Mouse (Mus musculus) intestine, embryonic 16.5 days (tissue): Measurements from ENCODE around the gene Tspyl2. TPM values are rescaled to one million over a fixed set of nuclear protein-coding genes. Genes with fewer than 3 reads are reported as not detected.
"Not testable (repeated sequence)": the region's sequence is repeated elsewhere in the genome, so short reads cannot be mapped to it uniquely, and the experiment has no call there.

Experiments used
- ATAC-seq: fragments of 200-750 bp; cut with Nextera tagmentation; 2 replicates; pipeline ENCODE4 v1.8.0; 2017; ENCODE audit warnings: moderate TSS enrichment, moderate library complexity
- H3K27ac ChIP-seq: fragments of 300-500 bp; sonication (generic); 2 replicates; pipeline ENCODE4 v1.5.1; 2014; ENCODE audit warnings: mild to moderate bottlenecking, low read length
- H3K27me3 ChIP-seq: fragments of 300-500 bp; sonication (generic); replicated peaks from 2 replicates; pipeline ENCODE4 v1.6.1; 2014; ENCODE audit warnings: low read length, control low read depth, mixed read lengths; ENCODE audit not compliant: control insufficient read depth, insufficient read depth
- H3K36me3 ChIP-seq: fragments of 300-500 bp; sonication (generic); 2 replicates; pipeline ENCODE4 v1.6.1; 2014; ENCODE audit warnings: low read length, control low read depth; ENCODE audit not compliant: control insufficient read depth, insufficient read depth
- H3K4me1 ChIP-seq: fragments of 300-500 bp; sonication (generic); 2 replicates; pipeline ENCODE4 v1.6.1; 2014; ENCODE audit warnings: low read length, control low read depth, mixed read lengths; ENCODE audit not compliant: control insufficient read depth, insufficient read depth
- H3K4me2 ChIP-seq: fragments of 300-500 bp; sonication (generic); 2 replicates; pipeline ENCODE4 v1.6.1; 2014; ENCODE audit warnings: low read depth, low read length, control low read depth
- H3K4me3 ChIP-seq: fragments of 300-500 bp; sonication (generic); 2 replicates; pipeline ENCODE4 v1.5.1; 2014; ENCODE audit warnings: mild to moderate bottlenecking, low read length
- H3K9ac ChIP-seq: fragments of 300-500 bp; sonication (generic); 2 replicates; pipeline ENCODE4 v1.6.1; 2014; ENCODE audit warnings: low read depth, low read length
- H3K9me3 ChIP-seq: fragments of 300-500 bp; sonication (generic); 2 replicates; pipeline ENCODE4 v1.6.1; 2016; ENCODE audit warnings: low read length, control low read depth; ENCODE audit not compliant: control insufficient read depth
- WGBS: fragments of 180-500 bp; shearing (Covaris S2); extraction: QIAGEN DNeasy Blood & Tissue Kit; methylation state at CpG from one replicate; pipeline ENCODE4 v1.1.7; 2014; 5-methylcytosine and 5-hydroxymethylcytosine counted together
- polyA plus RNA-seq: library from polyadenylated mRNA; unstranded; fragments of >200 nt; fragmentation: Nextera tagmentation; extraction: Ambion mirVana; gene quantifications from 2 replicates; pipeline ENCODE4 v1.2.1, GENCODE M21; 2015

Tspyl2 gene
- polyA plus RNA-seq, 1 experiment from 2014 or later: 19.7 TPM

DNA sequence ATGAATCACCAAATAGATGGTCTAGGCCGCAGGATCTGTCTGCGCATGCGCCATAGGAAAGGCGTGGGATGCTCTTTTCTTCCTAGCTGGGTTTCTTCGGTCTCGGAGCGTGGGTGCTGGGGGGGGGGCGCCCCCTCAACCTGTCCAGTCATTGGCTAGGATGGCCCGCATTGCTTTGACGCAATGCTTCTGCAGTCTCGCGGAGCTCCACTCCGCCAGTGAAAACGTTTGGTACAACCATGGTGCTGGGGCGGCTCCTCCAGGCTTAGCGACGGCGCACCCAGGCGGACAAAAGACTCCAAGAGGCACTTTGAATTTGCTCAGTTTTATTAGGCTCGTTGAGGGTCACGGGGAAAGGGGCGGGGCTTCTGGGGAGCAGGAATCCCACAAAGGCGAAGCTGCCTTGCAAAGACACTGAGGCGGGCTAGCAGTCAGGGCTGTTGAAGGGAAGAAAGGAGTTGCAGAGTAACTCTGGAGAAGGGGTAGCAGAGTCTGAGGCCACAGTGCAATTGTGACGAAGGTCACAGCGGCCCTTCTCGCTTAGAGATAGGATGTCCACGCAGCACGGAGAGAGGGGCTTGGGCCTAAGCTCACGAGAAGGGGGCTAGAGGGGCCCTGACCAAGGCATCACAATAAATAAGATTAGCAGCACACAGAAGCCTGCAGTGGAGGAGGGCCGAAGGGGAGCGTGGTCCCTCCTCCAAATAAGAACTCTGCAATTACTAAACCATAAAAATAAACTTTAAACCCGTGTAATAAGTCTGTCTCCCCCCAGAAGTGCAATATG is 5.5 kb downstream of the Tspyl2 start:
- Histone ChIP-seq H3K4me1 (0 out of 2 replicates have a peak, but pooled peaks cover 6% of the 10 kb centered on the region), H3K9me3 (no peaks in the 10 kb centered on the region), H3K27ac (peak overlapping the region; percentile 89), H3K36me3 (no peaks in the 10 kb centered on the region), H3K27me3 (peaks cover 3% of the 10 kb centered on the region; the same call in 1 of the 2 replicates), H3K4me2 (peak overlapping the region; percentile 48), H3K9ac (peak overlapping the region; percentile 66), H3K4me3 (peak overlapping the region; percentile 36)
- WGBS: 10% methylated on average over 33 of the region's 33 CpGs
- peak; percentile 99 for ATAC-seq

DNA sequence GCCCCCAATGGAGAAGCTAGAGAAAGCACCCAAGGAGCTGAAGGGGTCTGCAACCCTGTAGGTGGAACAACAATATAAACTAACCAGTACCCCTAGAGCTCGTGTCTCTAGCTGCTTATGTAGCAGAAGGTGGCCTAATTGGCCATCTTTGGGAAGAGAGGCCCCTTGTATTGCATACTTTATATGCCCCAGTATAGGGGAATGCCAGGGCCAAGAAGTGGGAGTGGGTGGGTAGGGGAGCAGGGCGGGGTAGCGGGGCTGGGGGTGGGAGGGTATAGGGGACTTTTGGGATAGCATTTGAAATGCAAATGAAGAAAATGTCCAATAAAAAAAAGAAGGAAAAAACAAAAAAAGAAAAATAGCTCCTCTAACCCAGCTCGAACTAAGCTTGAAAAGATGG is 6.1 kb downstream of the Tspyl2 start:
- WGBS: 44% methylated on average over 4 of the region's 4 CpGs
- Histone ChIP-seq H3K4me2 (peak overlapping the region; percentile 37; the same call in 1 of the 2 replicates), H3K4me3 (peak overlapping the region; percentile 36)
- not testable (repeated sequence) for H3K9ac ChIP-seq, ATAC-seq, H3K36me3 ChIP-seq, H3K9me3 ChIP-seq, H3K27ac ChIP-seq, H3K27me3 ChIP-seq, H3K4me1 ChIP-seq

DNA sequence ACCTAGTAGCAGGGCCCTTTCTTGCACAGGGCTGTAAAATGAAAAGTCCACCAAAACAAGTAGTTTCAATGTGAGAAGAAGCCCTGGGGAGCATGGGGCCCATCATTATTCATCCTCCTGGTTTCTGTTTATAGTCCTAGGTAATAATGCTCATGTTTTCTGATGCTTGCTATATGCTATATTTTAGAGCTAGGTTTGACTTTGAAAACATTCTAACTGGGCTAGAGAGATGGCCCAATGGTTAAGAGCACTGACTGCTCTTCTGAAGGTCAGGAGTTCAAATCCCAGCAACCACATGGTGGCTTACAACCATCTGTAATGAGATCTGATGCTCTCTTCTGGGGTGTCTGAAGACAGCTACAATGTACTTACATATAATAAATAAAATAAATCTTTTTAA is 12.8 kb downstream of the Tspyl2 start:
- not testable (repeated sequence) for ATAC-seq, H3K27me3 ChIP-seq, H3K4me2 ChIP-seq, H3K9me3 ChIP-seq, H3K36me3 ChIP-seq, H3K27ac ChIP-seq, H3K4me1 ChIP-seq, H3K4me3 ChIP-seq, H3K9ac ChIP-seq

DNA sequence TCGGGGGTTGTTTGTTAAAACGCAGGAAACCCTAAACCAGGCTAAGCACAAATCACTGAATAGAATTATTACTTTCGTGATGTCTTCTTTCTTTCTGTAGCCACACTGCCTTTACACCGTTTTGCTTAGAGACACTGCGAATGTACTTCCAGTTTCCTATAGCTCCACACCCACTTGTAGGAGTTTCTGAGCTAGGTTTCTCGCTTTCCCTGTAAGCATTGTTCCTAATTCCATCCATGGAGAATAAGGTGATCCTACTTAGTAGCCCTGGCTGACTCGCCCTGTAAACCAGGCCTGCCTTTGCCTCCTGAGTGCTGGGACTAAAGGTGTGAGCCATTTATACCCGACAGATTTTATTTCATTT is 14.6 kb downstream of the Tspyl2 start:
- WGBS: 21% methylated on average over 8 of the region's 8 CpGs
- H3K9ac ChIP-seq: peak overlapping the region; percentile 52
- 0 out of 2 replicates have a peak, but pooled peaks cover 8% of the 10 kb centered on the region for H3K27me3 ChIP-seq
- no peaks in the 10 kb centered on the region for H3K36me3 ChIP-seq
- H3K27ac ChIP-seq: no peak overlapping the region
- H3K9me3 ChIP-seq: no peaks in the 10 kb centered on the region
- H3K4me2 ChIP-seq: peak overlapping the region; percentile 44; the same call in 1 of the 2 replicates
- no peaks in the 10 kb centered on the region for H3K4me1 ChIP-seq
- peak; percentile 47; the same call in 1 of the 2 replicates for ATAC-seq
- H3K4me3 ChIP-seq: peak overlapping the region; percentile 60

DNA sequence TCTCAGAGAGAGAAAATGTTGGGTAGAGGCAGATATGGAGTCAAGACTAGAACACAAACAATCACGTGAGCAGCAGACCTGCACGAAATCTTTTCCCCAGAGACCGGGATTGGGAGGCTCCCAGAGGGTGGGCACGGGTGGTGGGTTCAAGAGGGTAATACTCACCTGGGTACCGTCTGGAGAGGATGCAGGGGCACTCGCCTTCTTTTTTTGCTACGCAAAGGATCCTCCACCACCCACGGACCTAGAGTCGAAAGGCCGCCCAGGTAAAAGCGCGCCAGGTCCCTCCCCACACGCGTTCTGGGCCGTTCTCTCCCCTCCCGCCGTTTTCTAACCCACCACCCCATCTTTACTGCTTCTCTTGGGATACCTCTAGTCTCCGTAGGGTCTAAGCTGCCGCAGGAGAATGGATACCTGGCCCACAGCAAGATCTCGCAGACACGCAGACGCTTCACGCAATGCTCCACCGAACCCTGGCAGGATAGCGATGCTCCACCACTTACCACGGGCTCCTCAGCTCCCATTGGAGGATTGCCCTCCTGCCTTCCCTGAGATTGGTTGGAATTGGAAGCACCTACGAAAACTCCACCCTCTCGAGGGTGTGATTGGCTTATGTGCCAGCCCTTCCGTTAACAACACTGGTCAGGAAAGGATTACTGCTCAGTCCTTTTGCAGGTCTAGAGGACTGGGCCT is 15.1 kb downstream of the Tspyl2 start, which contains the start of gene Kantr:
TSS of gene Kantr (minus strand) at position 500 of the 693 bp plus-strand sequence.
- Histone ChIP-seq H3K27ac (no peak within 1 kb of the TSS), H3K4me3 (peak within 1 kb of the TSS; percentile 60), H3K4me2 (peak within 1 kb of the TSS; percentile 55), H3K27me3 (0 out of 2 replicates have a peak, but pooled peaks cover 8% of the 10 kb centered on the region), H3K4me1 (no peaks in the 10 kb centered on the region), H3K36me3 (no peaks in the 10 kb centered on the region), H3K9me3 (no peaks in the 10 kb centered on the region), H3K9ac (peak within 1 kb of the TSS; percentile 68)
- 10% methylated on average over 29 of the region's 29 CpGs for WGBS
- ATAC-seq: peak; percentile 99

DNA sequence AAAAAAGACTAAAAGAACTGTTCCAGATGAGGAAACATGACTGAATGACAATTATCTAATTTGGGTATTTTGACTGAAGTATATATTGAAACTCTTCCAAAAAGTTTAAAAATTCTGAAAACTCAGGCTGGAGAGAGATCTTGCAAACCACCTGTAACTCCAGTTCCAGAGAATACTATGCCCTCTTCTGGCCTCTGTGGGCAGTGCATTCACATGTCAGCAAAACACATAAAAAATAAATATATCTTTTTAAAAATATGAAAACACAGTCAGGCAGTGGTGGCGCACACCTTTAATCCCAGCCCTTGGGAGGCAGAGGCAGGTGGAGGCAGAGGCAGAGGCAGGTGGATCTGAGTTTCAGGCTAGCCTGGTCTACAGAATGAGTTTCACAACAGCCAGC is 18.6 kb downstream of the Tspyl2 start:
- Histone ChIP-seq H3K4me3 (no peak overlapping the region), H3K9ac (no peak overlapping the region), H3K27ac (no peak overlapping the region), H3K4me1 (no peaks in the 10 kb centered on the region), H3K4me2 (no peak overlapping the region), H3K36me3 (no peaks in the 10 kb centered on the region), H3K27me3 (peaks cover 8% of the 10 kb centered on the region; the same call in 1 of the 2 replicates), H3K9me3 (no peaks in the 10 kb centered on the region)
- WGBS: 92% methylated on average over 1 of the region's 1 CpGs
- no peak for ATAC-seq

DNA sequence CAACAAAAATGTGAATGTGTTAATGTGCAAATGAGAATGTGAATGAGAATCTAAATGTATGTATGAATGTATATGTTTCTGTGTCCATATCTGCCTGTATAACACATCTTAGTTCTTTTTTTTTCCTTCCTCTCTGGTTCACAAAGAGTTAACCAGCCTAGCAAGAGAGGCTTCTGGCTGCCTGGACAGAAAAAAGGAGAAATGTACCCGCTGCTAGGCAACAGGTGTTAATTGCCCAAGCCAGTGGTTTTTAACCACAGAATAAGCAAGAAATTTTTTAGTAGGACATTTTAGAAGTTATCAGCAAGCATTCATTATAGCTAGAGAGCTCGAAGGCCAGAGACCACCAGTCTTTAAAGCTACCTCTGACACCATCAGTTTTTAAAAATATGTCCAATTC is 19.4 kb downstream of the Tspyl2 start:
- ATAC-seq: no peak
- H3K4me3 ChIP-seq: no peak overlapping the region
- no peak overlapping the region for H3K4me2 ChIP-seq
- no peaks in the 10 kb centered on the region for H3K4me1 ChIP-seq
- no peak overlapping the region for H3K27ac ChIP-seq
- H3K9me3 ChIP-seq: no peaks in the 10 kb centered on the region
- no peaks in the 10 kb centered on the region for H3K36me3 ChIP-seq
- peaks cover 8% of the 10 kb centered on the region; the same call in 1 of the 2 replicates for H3K27me3 ChIP-seq
- 33% methylated on average over 2 of the region's 2 CpGs for WGBS
- H3K9ac ChIP-seq: no peak overlapping the region

DNA sequence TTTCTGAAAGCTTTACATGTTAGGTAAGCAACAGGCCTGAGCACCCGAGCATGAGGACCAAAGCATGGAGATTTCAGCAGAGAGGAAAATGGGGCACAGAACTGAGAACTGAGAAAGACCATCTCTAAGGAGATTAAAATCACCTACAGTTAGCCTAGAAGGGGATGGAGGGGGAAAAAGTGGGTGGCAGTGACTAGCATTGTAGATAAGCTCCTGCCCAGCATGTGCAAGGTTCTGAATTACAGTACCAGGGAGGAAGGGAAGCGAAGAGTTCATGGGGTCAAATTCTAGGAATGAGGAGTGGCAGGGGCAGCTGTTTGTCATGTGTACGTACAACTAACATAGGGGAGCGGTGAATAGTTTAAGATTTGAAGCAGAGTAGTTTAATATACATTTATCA is 21.7 kb downstream of the Tspyl2 start:
- WGBS: 71% methylated on average over 4 of the region's 4 CpGs

DNA sequence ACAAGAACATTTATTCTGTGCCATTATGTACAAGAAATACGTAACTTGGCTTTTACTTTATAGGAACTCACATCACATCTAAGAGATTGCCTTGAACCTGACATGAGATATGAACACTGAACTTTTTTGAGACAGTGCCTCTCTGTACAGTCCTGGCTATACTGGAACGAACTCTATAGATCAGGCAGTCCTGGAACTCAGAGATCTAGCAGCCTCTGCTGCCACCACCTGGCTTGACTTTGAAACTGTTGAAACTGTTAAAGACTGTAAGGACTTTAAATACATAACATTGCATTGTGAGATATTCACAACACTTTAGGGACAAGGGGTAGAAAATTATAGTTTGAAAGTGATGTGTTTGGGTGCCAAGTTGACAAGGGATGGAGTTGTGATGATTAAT is 34.3 kb downstream of the Tspyl2 start:
- no peak overlapping the region for H3K4me2 ChIP-seq
- H3K27ac ChIP-seq: no peak overlapping the region
- H3K4me3 ChIP-seq: no peak overlapping the region
- H3K27me3 ChIP-seq: no peaks in the 10 kb centered on the region
- H3K9me3 ChIP-seq: no peaks in the 10 kb centered on the region
- no peak overlapping the region for H3K9ac ChIP-seq
- WGBS: 60% methylated on average over 2 of the region's 2 CpGs
- peak; percentile 48; the same call in 1 of the 2 replicates for ATAC-seq
- no peaks in the 10 kb centered on the region for H3K4me1 ChIP-seq
- H3K36me3 ChIP-seq: no peaks in the 10 kb centered on the region

More for the DNA sequence above, 21.7 kb downstream of the Tspyl2 start:
- Histone ChIP-seq H3K4me3 (no peak overlapping the region), H3K9me3 (no peaks in the 10 kb centered on the region), H3K27me3 (peaks cover 3% of the 10 kb centered on the region; the same call in 1 of the 2 replicates), H3K9ac (no peak overlapping the region), H3K4me2 (no peak overlapping the region), H3K4me1 (no peaks in the 10 kb centered on the region), H3K27ac (no peak overlapping the region), H3K36me3 (no peaks in the 10 kb centered on the region)
- ATAC-seq: no peak
